Mouse (Mus musculus) B cell, adult 62 days (primary cell): Measurements from ENCODE around the gene Fam19a1. TPM values are rescaled to one million over a fixed set of nuclear protein-coding genes. Genes with fewer than 3 reads are reported as not detected.

Experiments
- total RNA-seq: library from RNA; stranded (reverse); gene quantifications from 4 replicates; pipeline ENCODE4 v1.2.4, GENCODE M21; 2023

Fam19a1 gene
- total RNA-seq: not detected in 4 replicates

GRCm38 (mm10) chr6:96112854-96113253, at the start of gene Fam19a1:
Gene Fam19a1, plus strand, starts transcription at chr6:96113154.

GRCm38 (mm10) chr6:96165818-96166379, 52.9 kb downstream of the Fam19a1 start, which contains the start of gene 1700123L14Rik:
Gene 1700123L14Rik, minus strand, starts transcription at chr6:96166243.

Other genes starting within 250 kb of the Fam19a1 start
- gene 1700123L14Rik, start 53.1 kb downstream of the Fam19a1 start, total RNA-seq: not detected in 4 replicates